Mouse (Mus musculus) CD4-positive, CD25-positive, alpha-beta regulatory T cell, adult 2 months (primary cell): ENCODE measurements at regions not wholly inside any gene's neighbourhood (a gene's known extent, or its start where the extent isn't known, plus 50 kb on each side); places are given as distances from the start of the nearest gene placed in this dataset.
A peak's percentile ranks its signal among the peaks of the same experiment; 100 is the strongest.

Source experiments
- DNase-seq: peaks from one replicate; pipeline ENCODE4 v3.0.0-alpha.2; 2012; ENCODE audit warnings: low read depth, low spot score

DNA sequence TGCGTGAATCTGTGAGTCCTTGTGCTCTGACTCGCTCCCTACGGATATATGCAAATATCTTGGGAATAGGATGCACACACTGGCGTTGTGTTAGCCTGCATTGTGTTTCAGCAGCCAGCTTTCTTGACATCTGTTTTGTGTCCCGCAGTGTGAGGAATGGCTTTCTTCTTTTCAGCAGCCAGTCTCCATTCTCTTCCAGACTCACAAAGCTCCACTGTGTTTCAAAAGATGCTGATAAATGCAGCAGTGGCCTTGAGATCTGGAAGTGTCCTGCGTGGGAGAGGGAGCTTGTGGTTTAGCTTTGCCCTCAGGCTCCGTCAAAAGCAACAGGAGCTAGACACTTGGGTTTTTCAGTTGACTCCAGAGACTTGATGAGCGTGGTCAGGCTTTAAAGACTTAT, 188.9 kb upstream of the Fat4 start:
- DNase-seq: no peak

DNA sequence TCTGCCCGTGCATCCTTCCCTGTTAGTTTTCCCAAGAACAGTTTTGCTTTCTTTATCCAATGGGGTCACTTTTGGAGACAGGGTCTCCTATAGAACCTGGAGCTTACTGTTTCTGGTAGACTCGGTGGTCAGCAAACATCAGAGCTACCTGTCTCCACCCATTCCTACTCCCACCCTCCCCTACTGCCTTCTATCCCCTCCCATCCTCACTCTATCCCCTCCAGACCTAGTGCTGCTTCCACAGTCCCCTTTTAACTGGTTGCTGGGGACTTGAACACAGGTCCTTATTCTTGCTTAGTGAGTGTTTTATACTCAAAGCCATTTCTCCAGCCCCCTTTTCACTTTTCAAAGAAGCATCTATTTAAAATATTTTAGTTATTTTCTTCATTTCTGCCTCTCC, 189.4 kb upstream of the Fat4 start:
- no peak for DNase-seq

DNA sequence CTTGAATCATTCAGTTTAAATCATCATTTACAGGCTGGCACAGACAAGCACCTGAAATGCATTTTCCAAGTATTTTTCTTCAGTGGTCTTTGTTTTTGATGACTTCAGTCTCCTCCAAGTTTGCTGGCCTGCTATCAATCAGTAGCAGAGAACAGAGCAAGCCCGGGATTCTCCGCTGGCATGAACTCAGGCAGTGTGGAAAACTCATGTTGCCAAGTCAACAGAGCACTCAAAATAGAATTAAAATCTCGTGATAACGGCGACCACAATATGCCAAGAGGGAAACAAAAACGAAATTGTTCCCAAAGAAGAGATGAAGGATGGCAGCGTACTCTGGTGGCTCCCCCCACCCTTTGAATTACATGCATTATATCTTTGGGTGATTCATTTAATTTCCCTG, 190.9 kb upstream of the Fat4 start:
- DNase-seq: no peak

DNA sequence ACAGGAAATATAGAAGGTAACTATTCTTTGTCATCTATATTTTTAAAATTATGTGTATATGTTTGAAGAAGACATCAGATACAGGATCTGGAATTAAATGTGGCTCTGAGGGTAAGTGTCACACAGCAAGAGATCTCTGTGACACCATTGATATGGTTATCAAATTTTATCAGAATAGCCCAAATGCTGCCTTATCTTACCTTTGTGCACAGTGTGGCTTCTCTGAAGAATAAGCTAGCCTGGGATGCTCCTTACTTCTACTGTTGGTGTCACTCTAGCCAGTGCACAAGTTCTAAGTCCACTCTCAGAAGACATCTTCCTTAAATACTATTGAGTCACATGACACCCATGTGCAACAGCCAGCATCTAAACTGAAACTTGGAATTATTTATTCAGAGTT, 194.0 kb upstream of the Fat4 start:
- DNase-seq: no peak

DNA sequence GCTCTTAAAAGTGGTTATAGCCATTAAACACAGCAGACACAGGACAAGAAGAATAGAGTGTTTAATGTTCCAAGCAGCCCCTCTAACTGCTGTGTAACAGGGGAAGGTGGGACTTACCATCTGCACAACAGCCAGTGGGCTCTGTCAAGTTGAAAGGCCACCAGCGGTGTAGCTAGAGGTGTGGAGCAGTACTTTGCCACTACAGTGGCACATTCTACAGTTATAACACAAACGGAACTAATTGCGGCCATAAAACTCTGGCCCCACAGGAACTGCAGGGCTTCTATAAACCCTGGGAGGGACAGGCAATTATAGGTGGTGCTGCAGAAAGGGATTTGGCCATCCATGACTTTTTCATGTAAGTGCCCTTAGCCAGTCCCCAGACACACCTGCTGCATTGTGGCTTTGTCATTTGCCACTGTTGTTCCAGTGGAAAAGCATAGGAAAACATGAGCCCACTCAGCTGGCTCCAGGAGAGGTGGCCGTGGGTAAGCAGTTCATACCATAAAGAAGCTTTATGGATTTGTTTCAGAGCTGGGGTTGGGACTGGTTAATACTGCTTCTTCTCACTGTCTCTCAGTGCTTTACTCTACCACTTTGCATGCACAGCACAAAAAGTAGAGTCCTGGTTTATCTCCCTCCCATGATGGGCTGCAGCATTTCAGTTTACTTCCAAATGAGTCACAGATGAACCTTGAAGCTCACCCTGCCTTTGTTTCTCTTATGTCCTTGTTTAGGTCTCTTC, 199.8 kb upstream of the Ankrd50 start:
- DNase-seq: no peak

DNA sequence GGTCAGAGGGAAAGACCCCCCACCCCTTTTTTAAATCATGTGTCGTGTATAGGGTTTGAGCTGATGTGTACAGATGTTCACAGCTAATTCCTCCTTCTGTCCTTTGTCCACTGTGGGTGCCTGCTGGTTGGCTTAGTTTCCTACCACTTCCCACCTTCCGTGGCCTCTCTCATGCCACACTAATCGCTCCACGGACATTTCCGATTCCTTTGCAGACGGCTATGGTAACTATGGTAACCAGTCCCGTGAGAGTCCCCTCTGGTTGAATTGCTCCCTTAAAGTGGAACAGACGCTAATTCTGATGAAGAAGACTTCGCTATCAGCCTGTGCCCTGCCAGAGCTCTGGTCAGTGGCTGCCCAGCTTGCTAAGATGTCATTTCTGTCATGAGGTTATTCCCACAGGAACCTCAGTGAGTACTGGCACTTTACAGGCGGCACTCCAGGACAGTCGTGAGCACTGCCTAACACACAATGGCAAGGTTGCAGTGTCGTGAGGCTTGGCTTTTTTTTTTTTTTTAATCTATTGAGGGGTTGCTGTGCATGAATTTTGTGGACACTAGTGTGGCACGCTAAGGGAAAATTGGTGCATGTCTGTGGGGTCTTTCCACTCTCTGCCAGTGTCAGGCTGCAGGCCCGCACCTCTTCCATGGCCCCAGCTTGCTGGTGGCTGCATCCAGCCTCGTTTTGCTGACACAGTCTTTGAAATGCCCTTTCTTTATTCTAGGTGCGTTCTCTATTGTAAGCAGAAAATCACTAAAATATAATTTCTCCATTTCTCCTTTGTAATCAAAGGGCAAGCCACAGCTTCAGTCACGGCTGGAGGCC, 179.2 kb upstream of the Ankrd50 start:
- DNase-seq: no peak

DNA sequence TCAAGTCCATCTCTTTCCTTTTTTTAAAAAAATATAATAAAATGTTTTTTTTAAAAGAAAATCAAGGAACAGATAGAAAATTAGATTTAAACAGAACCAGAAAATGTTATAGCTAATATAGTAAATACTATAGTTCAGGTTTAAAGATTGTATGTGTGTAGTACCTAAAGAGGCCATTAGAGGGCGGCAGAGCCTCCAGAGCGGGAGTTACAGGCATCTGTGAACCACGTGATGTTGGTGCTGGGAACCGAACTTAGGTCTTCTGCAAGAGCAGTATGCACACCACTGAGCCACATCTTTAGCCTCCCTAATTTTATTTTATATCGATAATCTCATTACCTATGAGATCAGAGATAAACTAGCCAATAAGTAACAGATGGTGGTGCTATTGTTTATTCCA, 178.4 kb upstream of the Ankrd50 start:
- DNase-seq: peak; percentile 47

DNA sequence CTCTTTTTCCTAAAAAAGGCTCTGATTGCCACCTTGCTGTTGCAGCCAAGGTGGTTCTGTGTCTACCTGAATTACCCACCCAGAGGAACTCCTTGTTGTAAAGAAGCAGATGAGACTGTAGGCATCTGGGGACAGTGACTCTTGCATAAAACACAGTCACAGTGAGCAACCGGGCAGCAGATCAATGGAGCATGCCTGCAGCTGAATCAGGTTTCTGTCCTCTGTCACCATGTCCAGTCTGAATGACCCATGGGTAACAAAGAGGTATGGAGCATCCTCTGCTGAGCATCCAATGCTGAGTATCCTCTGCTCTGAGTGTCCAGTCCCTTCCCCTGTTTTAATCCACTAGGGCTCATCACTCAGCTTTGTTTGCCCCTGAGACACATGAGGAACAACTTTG, 172.1 kb upstream of the Ankrd50 start:
- no peak for DNase-seq

DNA sequence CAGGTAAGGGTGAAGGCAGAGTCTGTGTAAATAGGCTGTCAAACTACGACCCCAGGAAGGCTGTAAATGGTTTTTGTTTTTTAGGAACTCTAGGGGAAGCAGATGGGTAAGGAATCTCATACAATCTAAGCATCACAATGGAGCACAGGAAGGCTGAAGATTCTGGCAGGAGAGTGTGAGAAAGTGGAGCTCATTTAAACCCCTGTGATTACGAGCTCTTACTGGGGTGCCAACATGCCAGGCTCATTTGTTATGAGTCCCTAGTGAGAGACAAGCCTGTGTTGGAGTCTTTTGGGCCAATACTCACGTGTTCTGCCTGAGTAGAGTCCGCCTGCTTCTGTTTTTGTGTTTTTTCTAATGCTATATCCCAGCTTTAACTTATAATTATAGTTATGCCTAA, 169.3 kb upstream of the Ankrd50 start:
- DNase-seq: no peak

DNA sequence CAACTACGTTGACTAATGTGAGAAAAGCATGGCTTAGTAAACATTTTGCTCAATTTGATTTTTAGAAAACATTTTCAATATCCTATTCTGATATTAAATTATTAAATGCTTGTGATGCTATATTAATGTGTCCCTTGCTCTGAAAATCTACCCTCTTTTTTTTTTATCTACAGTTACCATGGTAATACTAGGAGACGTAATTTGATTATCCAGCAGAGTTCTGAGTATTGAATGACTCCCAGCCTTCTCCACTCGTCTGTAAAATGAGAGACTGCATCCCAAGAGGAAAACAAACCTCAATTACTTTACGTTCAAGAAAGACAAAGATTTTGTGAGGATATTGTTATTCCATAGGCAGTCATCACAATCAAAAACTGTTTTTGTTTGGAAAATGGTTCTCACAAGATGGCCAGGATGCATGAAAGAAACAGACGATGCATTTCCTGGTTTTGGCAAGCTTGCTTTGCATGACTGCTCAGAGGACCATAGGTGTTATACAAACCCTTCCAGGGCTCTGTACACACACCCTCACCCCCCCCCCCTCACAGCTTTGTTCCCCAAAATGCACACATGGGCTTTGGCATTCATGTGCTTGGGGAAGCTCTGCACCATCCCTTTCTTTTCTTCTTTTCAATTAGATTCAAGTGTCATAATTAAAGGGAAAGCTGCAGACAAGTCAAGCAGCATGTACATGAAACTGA, 168.5 kb upstream of the Ankrd50 start:
- DNase-seq: no peak

DNA sequence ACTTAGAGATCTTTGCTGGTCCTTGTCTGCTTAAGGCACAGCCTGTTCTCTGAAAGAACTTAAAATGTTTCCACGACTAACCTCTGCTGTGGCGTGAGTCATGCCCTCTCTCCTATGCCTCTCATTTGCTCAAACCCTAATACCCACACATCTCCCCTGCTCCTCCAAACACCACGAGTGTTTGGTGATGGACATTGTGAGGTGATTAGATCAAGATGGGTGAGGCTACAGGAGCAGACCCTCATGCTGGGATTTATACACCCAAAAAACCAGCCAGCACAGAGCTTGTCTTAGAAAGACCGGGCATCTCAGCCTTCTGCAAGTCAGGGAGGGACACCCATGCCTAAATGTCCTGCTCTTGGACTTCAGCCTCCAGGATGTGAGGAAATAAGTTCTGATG, 165.5 kb upstream of the Ankrd50 start:
- no peak for DNase-seq

DNA sequence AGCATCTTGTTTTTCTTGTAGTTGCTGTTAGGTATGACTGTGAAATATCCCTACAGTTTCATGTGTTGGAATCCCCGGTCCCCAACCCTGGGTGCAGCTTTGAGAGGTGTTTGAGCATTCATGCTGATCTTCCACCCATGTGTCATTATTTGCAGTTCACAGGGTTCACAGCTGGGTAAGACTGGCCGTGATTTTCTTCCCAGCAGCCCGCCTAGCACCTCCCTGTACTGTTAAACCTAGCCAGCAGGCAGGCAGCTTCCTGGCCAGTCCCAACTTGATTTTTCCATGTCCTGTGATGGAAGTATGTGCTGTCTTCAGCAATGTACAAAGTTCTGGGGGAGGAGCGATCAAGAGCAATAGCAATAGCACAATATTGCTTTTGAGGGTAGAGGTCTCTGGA, 164.0 kb upstream of the Ankrd50 start:
- DNase-seq: no peak

DNA sequence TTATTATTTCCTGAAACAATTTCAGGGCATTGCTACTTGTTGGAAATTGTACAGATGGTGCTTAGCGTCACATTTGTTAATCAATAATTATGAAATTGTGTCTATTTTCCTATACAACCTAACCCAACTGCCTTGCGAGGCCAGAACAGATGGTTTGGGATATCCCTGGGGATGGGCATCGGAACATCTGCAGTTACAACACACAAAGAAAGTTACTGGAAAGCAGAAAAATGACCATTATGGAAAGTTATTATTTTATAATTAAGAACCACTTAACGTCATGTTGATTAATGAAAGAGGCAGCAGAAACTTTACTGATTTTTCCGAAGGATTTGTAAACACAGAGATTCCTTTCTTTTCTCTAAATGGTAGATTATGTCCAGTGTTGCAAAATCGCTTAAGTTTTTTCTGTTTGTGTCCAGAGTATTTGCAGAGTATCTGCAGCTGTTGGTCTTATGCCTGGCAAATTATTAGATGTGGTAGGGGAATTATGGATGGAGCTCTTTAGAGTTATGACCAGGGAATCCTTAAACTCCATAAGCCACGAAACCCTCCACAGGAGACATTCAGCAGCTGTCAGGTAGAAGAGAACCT, 163.2 kb upstream of the Ankrd50 start:
- DNase-seq: no peak

DNA sequence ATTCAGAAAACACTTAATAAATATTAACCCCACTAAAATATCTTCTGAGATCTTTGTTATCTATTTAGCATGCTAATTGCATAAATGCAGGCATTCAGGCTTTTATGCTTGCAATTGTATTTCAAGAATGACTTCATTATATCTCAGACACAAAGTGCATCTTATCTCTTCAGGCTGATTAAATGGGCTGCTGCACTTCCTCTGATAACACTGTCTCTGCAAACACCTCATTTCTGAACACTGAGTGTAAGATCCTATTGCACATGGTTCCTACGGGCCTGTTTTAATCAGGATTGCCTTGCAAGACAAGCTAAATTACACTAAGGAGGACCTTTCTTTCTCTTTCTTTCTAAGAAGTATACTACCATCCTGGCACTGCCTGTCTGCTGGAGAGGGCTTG, 157.1 kb upstream of the Ankrd50 start:
- no peak for DNase-seq

DNA sequence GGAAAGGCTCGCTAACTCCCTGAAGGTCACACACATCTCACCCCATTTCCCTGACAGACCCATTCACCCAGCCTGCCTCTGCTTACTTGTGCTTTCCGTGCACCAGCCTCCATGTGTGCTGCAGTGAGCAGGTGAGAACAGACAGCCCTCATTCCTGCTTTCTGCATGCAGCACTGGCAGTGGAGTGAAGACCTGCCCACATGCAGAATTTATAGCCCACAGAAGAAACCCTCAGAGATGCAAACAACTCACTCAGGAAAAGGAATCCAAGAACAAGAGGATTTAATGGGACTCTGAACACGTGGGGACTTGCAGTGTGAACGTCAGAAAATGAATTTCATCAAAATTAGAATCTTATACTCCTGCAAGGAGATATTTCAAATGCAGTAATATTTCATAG, 152.2 kb upstream of the Ankrd50 start:
- no peak for DNase-seq

DNA sequence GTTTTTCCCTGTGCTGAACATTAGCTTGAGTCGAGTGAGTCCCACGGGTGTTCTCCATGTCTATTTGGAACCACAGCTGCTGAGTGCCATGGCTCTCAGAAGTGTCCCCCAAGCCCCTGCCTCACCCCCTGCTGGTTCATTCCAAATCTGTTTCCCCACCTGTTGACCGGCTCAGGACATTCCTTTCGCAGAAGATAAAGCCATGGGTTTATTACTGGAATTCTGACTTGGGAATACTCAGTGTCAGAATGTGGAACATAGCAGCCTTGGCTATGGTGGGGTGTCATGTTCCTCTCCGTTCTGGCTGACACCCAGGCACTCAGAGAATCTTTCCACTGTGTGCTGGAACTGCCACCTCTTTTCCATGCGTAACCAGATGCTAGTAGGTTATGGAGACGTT, 148.7 kb upstream of the Ankrd50 start:
- DNase-seq: no peak

DNA sequence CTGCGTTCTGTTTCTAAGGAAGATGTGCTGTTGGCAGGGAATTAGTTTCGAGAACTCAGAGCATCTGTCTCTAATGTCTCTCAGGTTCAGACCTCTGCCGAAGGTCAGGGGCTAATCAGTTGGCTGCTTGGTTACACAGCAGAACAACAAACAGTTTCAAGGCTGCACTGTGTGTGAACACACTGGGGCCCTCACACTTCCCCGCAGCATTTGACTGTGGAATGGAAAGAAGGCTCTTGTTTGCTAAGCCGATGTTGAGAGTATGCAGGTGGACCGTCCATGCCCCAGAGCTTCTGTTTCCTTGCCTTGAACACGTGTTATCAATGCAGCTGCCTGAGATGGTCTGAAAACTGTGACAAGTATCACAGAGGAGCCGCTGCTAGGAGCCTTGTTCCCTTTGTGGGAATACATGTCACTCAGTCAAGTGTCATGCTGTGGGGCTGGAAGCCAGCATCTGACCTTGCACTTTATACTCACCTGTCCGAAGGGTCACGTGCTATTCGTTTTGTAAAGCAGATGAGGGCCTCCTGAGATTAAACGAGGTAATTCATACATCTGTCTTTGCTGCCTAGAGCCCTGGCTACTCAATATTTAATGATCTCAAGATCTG, 141.0 kb upstream of the Ankrd50 start:
- no peak for DNase-seq

DNA sequence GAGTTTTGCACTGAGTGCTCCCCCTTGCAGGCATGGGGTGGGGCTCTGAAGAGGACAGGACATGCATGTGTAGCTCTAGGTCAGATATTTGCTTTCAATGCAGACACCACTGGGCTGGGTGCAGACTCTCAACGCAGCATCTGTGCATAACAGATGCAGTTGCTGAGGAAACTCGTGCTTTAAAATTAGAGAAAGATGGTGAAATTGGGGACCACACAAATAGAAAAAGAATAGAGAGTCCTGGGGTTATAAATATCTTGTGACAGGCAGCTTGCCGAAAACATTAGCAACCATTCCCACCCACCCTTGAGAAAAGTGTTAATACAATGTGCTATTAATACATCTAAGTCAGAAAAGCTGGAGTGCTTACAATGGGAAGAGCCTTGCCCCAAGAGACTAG, 133.3 kb upstream of the Ankrd50 start:
- DNase-seq: no peak

DNA sequence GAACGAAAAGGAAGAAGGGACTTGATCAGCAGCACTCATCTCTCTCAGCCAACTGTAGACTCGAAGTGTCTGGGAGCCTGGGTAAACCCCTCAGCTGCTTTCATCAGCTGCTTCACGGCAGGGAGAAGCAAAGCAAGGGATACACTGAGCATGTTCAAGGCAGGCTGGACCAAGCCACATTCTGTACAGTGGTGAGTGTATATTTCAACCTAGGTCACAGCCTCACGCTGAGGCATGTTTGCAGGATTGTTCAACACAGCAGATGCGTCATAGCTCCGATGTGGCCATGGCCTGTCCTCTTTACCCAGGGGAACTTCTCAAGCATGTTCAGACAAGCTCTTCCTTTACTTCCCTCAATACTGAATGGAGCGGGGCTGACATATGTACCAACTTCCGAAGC, 132.6 kb upstream of the Ankrd50 start:
- DNase-seq: no peak

DNA sequence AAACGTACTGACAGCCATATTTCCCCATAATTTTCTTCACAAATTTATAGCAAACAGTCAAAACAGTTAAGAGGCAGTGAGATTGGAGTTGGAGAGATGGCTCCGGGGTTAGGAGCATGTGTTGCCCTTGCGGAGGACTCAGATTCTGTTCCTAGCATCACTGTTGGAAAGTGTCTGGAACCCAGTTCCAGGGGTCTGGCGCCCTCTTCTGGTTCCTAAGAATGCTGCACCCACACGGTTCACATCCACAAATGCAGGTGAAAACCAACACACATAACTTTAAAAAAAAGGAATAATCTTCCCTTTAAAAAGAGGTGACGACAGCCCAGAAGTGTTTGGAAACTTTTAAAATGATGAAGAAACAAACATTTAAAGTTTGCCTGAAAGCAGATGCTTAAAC, 129.1 kb upstream of the Ankrd50 start:
- peak; percentile 14 for DNase-seq

DNA sequence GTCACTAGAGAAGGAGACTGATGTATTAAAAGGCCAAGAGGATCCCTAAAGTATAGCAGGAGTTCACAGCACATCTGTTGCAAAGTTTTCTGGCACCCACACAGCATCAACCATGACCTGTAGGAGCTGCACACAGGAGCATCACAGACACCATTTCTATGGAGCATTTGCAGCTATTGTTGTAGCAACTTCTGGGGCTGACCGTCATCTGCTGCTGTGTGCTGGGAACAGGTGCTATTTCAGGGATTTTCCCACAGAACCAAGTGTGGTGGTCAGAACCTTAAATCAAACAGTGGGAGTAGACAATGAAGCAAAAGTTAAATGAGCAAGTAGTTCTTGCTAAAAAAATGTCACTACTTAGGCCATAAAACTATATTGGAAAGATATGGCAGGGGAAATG, 106.9 kb upstream of the Ankrd50 start:
- DNase-seq: no peak

DNA sequence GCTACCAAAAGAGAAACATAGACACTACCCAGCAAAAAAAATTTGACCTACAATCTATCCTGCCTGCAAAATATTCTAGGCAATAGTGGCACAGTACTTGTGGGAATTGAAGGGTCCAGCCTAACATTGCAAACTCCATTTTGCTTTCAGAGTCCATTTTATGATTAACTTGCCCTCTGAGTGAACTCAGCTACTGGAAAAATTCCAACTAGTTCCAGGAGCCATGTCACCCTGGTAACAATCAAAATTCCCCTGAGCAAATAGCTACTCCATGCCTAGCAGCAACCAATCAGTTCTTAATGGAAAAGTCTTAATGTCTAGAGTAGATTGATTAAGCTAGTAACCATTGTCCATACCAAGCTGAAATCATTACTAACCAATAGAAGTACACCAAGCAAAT, 104.3 kb upstream of the Ankrd50 start:
- DNase-seq: no peak
